Mouse (Mus musculus): ENCODE measurements around the gene P4hb. TPM values are rescaled to one million over a fixed set of nuclear protein-coding genes. Genes with fewer than 3 reads are reported as not detected.

P4hb gene
- 393 and 466 TPM in 2 replicates for polyA plus RNA-seq (2015; fragmentation: Nextera tagmentation; extraction: Ambion mirVana)

GRCm38 (mm10) chr11:120572752-120573584 is at the start of gene P4hb:
Gene P4hb (minus strand): TSS chr11:120573253.

GRCm38 (mm10) chr11:120617519-120618112 is 44.6 kb upstream of the P4hb start, which contains the start of gene Pcyt2:
Gene Pcyt2 (minus strand): TSS chr11:120617936.

GRCm38 (mm10) chr11:120608241-120609034 is 35.4 kb upstream of the P4hb start, which contains the start of gene Npb:
Gene Npb (plus strand): TSS chr11:120608477.

GRCm38 (mm10) chr11:120598283-120598989 is 25.4 kb upstream of the P4hb start, which contains the start of the genes Alyref and Anapc11:
Gene Alyref (minus strand): TSS chr11:120598365.
Gene Anapc11 (plus strand): TSS chr11:120598421.

GRCm38 (mm10) chr11:120581490-120582267 is 8.6 kb upstream of the P4hb start, which contains the start of gene Arhgdia:
Gene Arhgdia (minus strand): TSS chr11:120581624.

GRCm38 (mm10) chr11:120550810-120551440 is 22.1 kb downstream of the P4hb start, which contains the start of gene Ppp1r27:
Gene Ppp1r27 (minus strand): TSS chr11:120551132.

GRCm38 (mm10) chr11:120549168-120549945 is 23.7 kb downstream of the P4hb start, which contains the start of gene Mcrip1:
Gene Mcrip1 (minus strand): TSS chr11:120549727.

GRCm38 (mm10) chr11:120530085-120530964 is 42.7 kb downstream of the P4hb start, which contains the start of gene Gcgr:
Gene Gcgr (plus strand): TSS chr11:120530699.

Other genes starting within 250 kb of the P4hb start
- 924 and 1,111 TPM in 2 replicates for gene Actg1, start 224.7 kb downstream of the P4hb start, polyA plus RNA-seq (2015; fragmentation: Nextera tagmentation; extraction: Ambion mirVana)
- gene Fscn2, start 211.7 kb downstream of the P4hb start, polyA plus RNA-seq (2015; fragmentation: Nextera tagmentation; extraction: Ambion mirVana), result 0.49 and 0.69 TPM in 2 replicates
- gene Faap100, start 194.5 kb downstream of the P4hb start, polyA plus RNA-seq (2015; fragmentation: Nextera tagmentation; extraction: Ambion mirVana), result 15.2 and 21.4 TPM in 2 replicates
- gene Nploc4, start 135.5 kb downstream of the P4hb start, polyA plus RNA-seq (2015; fragmentation: Nextera tagmentation; extraction: Ambion mirVana), result 20.4 and 26.7 TPM in 2 replicates
- not detected in 2 replicates for gene Tspan10, start 130.6 kb downstream of the P4hb start, polyA plus RNA-seq (2015; fragmentation: Nextera tagmentation; extraction: Ambion mirVana)
- not detected in 2 replicates for gene Pde6g, start 119.8 kb downstream of the P4hb start, polyA plus RNA-seq (2015; fragmentation: Nextera tagmentation; extraction: Ambion mirVana)
- 54.3 and 83.5 TPM in 2 replicates for gene Oxld1, start 115.2 kb downstream of the P4hb start, polyA plus RNA-seq (2015; fragmentation: Nextera tagmentation; extraction: Ambion mirVana)
- gene Ccdc137, start 115.1 kb downstream of the P4hb start, polyA plus RNA-seq (2015; fragmentation: Nextera tagmentation; extraction: Ambion mirVana), result 17.7 and 21.3 TPM in 2 replicates
- 38.6 and 47.5 TPM in 2 replicates for gene Arl16, start 105.6 kb downstream of the P4hb start, polyA plus RNA-seq (2015; fragmentation: Nextera tagmentation; extraction: Ambion mirVana)
- 164 and 216 TPM in 2 replicates for gene Mrpl12, start 88.6 kb downstream of the P4hb start, polyA plus RNA-seq (2015; fragmentation: Nextera tagmentation; extraction: Ambion mirVana)
- 37.8 and 83.2 TPM in 2 replicates for gene Slc25a10, start 81.4 kb downstream of the P4hb start, polyA plus RNA-seq (2015; fragmentation: Nextera tagmentation; extraction: Ambion mirVana)
- 2.4 and 2.5 TPM in 2 replicates for gene Gcgr, start 42.6 kb downstream of the P4hb start, polyA plus RNA-seq (2015; fragmentation: Nextera tagmentation; extraction: Ambion mirVana)
- gene Mcrip1, start 23.5 kb downstream of the P4hb start, polyA plus RNA-seq (2015; fragmentation: Nextera tagmentation; extraction: Ambion mirVana), result 173 and 184 TPM in 2 replicates
- 0.39 and 1.3 TPM in 2 replicates for gene Ppp1r27, start 22.1 kb downstream of the P4hb start, polyA plus RNA-seq (2015; fragmentation: Nextera tagmentation; extraction: Ambion mirVana)
- 318 and 341 TPM in 2 replicates for gene Arhgdia, start 8.4 kb upstream of the P4hb start, polyA plus RNA-seq (2015; fragmentation: Nextera tagmentation; extraction: Ambion mirVana)
- 271 and 273 TPM in 2 replicates for gene Alyref, start 25.1 kb upstream of the P4hb start, polyA plus RNA-seq (2015; fragmentation: Nextera tagmentation; extraction: Ambion mirVana)
- gene Anapc11, start 25.2 kb upstream of the P4hb start, polyA plus RNA-seq (2015; fragmentation: Nextera tagmentation; extraction: Ambion mirVana), result 152 and 197 TPM in 2 replicates
- gene Npb, start 35.2 kb upstream of the P4hb start, polyA plus RNA-seq (2015; fragmentation: Nextera tagmentation; extraction: Ambion mirVana), result 1.7 and 3.3 TPM in 2 replicates
- 62.0 and 82.8 TPM in 2 replicates for gene Pcyt2, start 44.7 kb upstream of the P4hb start, polyA plus RNA-seq (2015; fragmentation: Nextera tagmentation; extraction: Ambion mirVana)
- 33.3 and 62.9 TPM in 2 replicates for gene Sirt7, start 52.0 kb upstream of the P4hb start, polyA plus RNA-seq (2015; fragmentation: Nextera tagmentation; extraction: Ambion mirVana)
- gene Mafg, start 60.3 kb upstream of the P4hb start, polyA plus RNA-seq (2015; fragmentation: Nextera tagmentation; extraction: Ambion mirVana), result 18.1 and 19.0 TPM in 2 replicates
- gene Pycr1, start 70.5 kb upstream of the P4hb start, polyA plus RNA-seq (2015; fragmentation: Nextera tagmentation; extraction: Ambion mirVana), result 5.8 and 9.0 TPM in 2 replicates
- 0.22 and 0.95 TPM in 2 replicates for gene Myadml2, start 74.9 kb upstream of the P4hb start, polyA plus RNA-seq (2015; fragmentation: Nextera tagmentation; extraction: Ambion mirVana)
- 6.2 and 6.7 TPM in 2 replicates for gene Notum, start 87.9 kb upstream of the P4hb start, polyA plus RNA-seq (2015; fragmentation: Nextera tagmentation; extraction: Ambion mirVana)
- 103 and 122 TPM in 2 replicates for gene Aspscr1, start 99.7 kb upstream of the P4hb start, polyA plus RNA-seq (2015; fragmentation: Nextera tagmentation; extraction: Ambion mirVana)
- gene Cenpx, start 140.5 kb upstream of the P4hb start, polyA plus RNA-seq (2015; fragmentation: Nextera tagmentation; extraction: Ambion mirVana), result 228 and 364 TPM in 2 replicates
- gene Lrrc45, start 140.7 kb upstream of the P4hb start, polyA plus RNA-seq (2015; fragmentation: Nextera tagmentation; extraction: Ambion mirVana), result 22.0 and 34.8 TPM in 2 replicates
- 18.1 and 52.1 TPM in 2 replicates for gene Rac3, start 148.2 kb upstream of the P4hb start, polyA plus RNA-seq (2015; fragmentation: Nextera tagmentation; extraction: Ambion mirVana)
- 54.9 and 76.1 TPM in 2 replicates for gene Dcxr, start 154.0 kb upstream of the P4hb start, polyA plus RNA-seq (2015; fragmentation: Nextera tagmentation; extraction: Ambion mirVana)
- 16.6 and 17.6 TPM in 2 replicates for gene Cbr2, start 158.9 kb upstream of the P4hb start, polyA plus RNA-seq (2015; fragmentation: Nextera tagmentation; extraction: Ambion mirVana)
- 0.79 and 2.2 TPM in 2 replicates for gene Hmga1b, start 189.5 kb upstream of the P4hb start, polyA plus RNA-seq (2015; fragmentation: Nextera tagmentation; extraction: Ambion mirVana)
- 19.7 and 21.2 TPM in 2 replicates for gene Rfng, start 211.0 kb upstream of the P4hb start, polyA plus RNA-seq (2015; fragmentation: Nextera tagmentation; extraction: Ambion mirVana)
- gene Gps1, start 211.0 kb upstream of the P4hb start, polyA plus RNA-seq (2015; fragmentation: Nextera tagmentation; extraction: Ambion mirVana), result 119 and 156 TPM in 2 replicates
- 36.3 and 56.2 TPM in 2 replicates for gene Dus1l, start 223.2 kb upstream of the P4hb start, polyA plus RNA-seq (2015; fragmentation: Nextera tagmentation; extraction: Ambion mirVana)